In genomic region chr9:113432601-113433179, GRCm38 (mm10) we compare ENCODE assay signal across 24 mouse cellular contexts.
DNase-seq lines count a peak whose midpoint lies in the region; ATAC-seq lines count a peak whose summit lies in the region.
"Had no signal": no experiment of that assay in that cellular context is flagged by ENCODE, and none has a peak within 500 bp of the region (broad histone marks: within the 10 kb centered on the region; RNA-seq: fewer than 3 reads in every experiment).

No protein-coding gene starts in this region.

- H3K27ac ChIP-seq in forebrain, embryonic 15.5 days (replicated peaks): peak overlapping the region; percentile 60
- no peak overlapping the region for H3K27ac ChIP-seq in forebrain, embryonic 12.5 days
- no peak overlapping the region for H3K27ac ChIP-seq in midbrain, embryonic 11.5 days (ENCODE audit: low read depth, low read length)
- no peak overlapping the region for H3K27ac ChIP-seq in midbrain, embryonic 15.5 days
- H3K27ac ChIP-seq: embryonic facial prominence, embryonic 15.5 days; heart, embryonic 13.5 days; kidney, embryonic 15.5 days had no signal

- no peak overlapping the region for H3K4me2 ChIP-seq in forebrain, embryonic 15.5 days (replicated peaks)
- no peak overlapping the region for H3K4me2 ChIP-seq in forebrain, embryonic 12.5 days
- H3K4me2 ChIP-seq in midbrain, embryonic 11.5 days: no peak overlapping the region
- no peak overlapping the region for H3K4me2 ChIP-seq in midbrain, embryonic 15.5 days
- H3K4me2 ChIP-seq: embryonic facial prominence, embryonic 15.5 days; heart, embryonic 13.5 days; kidney, embryonic 15.5 days had no signal

- no peak overlapping the region for H3K4me3 ChIP-seq in forebrain, embryonic 15.5 days
- no peak overlapping the region for H3K4me3 ChIP-seq in forebrain, embryonic 12.5 days (replicated peaks)
- no peak overlapping the region for H3K4me3 ChIP-seq in midbrain, embryonic 11.5 days (ENCODE audit: low read depth, low read length)
- no peak overlapping the region for H3K4me3 ChIP-seq in midbrain, embryonic 15.5 days
- H3K4me3 ChIP-seq: embryonic facial prominence, embryonic 15.5 days; heart, embryonic 13.5 days; kidney, embryonic 15.5 days; megakaryocyte, embryonic 14.5 days had no signal

- no peaks in the 10 kb centered on the region for H3K9me3 ChIP-seq in forebrain, embryonic 15.5 days
- no peaks in the 10 kb centered on the region for H3K9me3 ChIP-seq in forebrain, embryonic 12.5 days
- no peaks in the 10 kb centered on the region for H3K9me3 ChIP-seq in midbrain, embryonic 11.5 days (ENCODE audit: control insufficient read depth, low read length)
- no peaks in the 10 kb centered on the region for H3K9me3 ChIP-seq in midbrain, embryonic 15.5 days
- H3K9me3 ChIP-seq: embryonic facial prominence, embryonic 15.5 days; kidney, embryonic 15.5 days had no signal

- H3K36me3 ChIP-seq in forebrain, embryonic 15.5 days: no peaks in the 10 kb centered on the region
- no peaks in the 10 kb centered on the region for H3K36me3 ChIP-seq in forebrain, embryonic 12.5 days (replicated peaks)
- no peaks in the 10 kb centered on the region for H3K36me3 ChIP-seq in midbrain, embryonic 11.5 days (ENCODE audit: control insufficient read depth, insufficient read depth, low read length)
- no peaks in the 10 kb centered on the region for H3K36me3 ChIP-seq in midbrain, embryonic 15.5 days (replicated peaks)
- H3K36me3 ChIP-seq: embryonic facial prominence, embryonic 15.5 days; heart, embryonic 13.5 days; kidney, embryonic 15.5 days had no signal

- WGBS in forebrain, embryonic 15.5 days: 77% methylated on average over 9 of the region's 9 CpGs
- 85% methylated on average over 9 of the region's 9 CpGs for WGBS in forebrain, embryonic 12.5 days
- 89% methylated on average over 9 of the region's 9 CpGs for WGBS in midbrain, embryonic 11.5 days
- WGBS in midbrain, embryonic 15.5 days: 86% methylated on average over 9 of the region's 9 CpGs

- H3K27me3 ChIP-seq in forebrain, embryonic 15.5 days: no peaks in the 10 kb centered on the region
- H3K27me3 ChIP-seq in forebrain, embryonic 12.5 days: no peaks in the 10 kb centered on the region
- H3K27me3 ChIP-seq in midbrain, embryonic 11.5 days (ENCODE audit: control insufficient read depth, insufficient read depth, low read length): no peaks in the 10 kb centered on the region
- H3K27me3 ChIP-seq in midbrain, embryonic 15.5 days (replicated peaks): no peaks in the 10 kb centered on the region
- H3K27me3 ChIP-seq: CH12.LX; embryonic facial prominence, embryonic 15.5 days; heart, embryonic 13.5 days; kidney, embryonic 15.5 days; megakaryocyte, embryonic 14.5 days had no signal

- no peaks in the 10 kb centered on the region for H3K4me1 ChIP-seq in forebrain, embryonic 15.5 days
- no peaks in the 10 kb centered on the region for H3K4me1 ChIP-seq in forebrain, embryonic 12.5 days
- H3K4me1 ChIP-seq in midbrain, embryonic 11.5 days (ENCODE audit: control insufficient read depth, insufficient read depth, low read length): no peaks in the 10 kb centered on the region
- H3K4me1 ChIP-seq in midbrain, embryonic 15.5 days: no peaks in the 10 kb centered on the region
- H3K4me1 ChIP-seq: embryonic facial prominence, embryonic 15.5 days; heart, embryonic 13.5 days; kidney, embryonic 15.5 days; megakaryocyte, embryonic 14.5 days had no signal

- no peak overlapping the region for H3K9ac ChIP-seq in forebrain, embryonic 15.5 days (replicated peaks)
- no peak overlapping the region for H3K9ac ChIP-seq in forebrain, embryonic 12.5 days
- no peak overlapping the region for H3K9ac ChIP-seq in midbrain, embryonic 11.5 days (ENCODE audit: low read length)
- no peak overlapping the region for H3K9ac ChIP-seq in midbrain, embryonic 15.5 days
- H3K9ac ChIP-seq: embryonic facial prominence, embryonic 15.5 days; heart, embryonic 13.5 days; kidney, embryonic 15.5 days; liver, postnatal 0 days had no signal

- peak; percentile 51 for DNase-seq in midbrain, embryonic 11.5 days (ENCODE audit: low spot score, missing footprints)
- DNase-seq in cerebellum, postnatal 10 days: peak; percentile 61 to 72
- DNase-seq in gastrocnemius, postnatal 25 days: no peak
- DNase-seq in adrenal gland, postnatal 25 days: no peak
- DNase-seq: adrenal gland, postnatal 36 days; gastrocnemius, postnatal 10 days; heart, adult 18-20 months; heart, postnatal 36 days; left cerebral cortex, postnatal 4 days; liver, postnatal 0 days; lung, postnatal 14 days; right cerebral cortex, postnatal 25 days; thymus, adult 18-20 months had no signal

- ATAC-seq in forebrain, embryonic 15.5 days (replicated peaks): no peak
- no peak for ATAC-seq in forebrain, embryonic 12.5 days (ENCODE audit: low FRiP score)
- ATAC-seq in midbrain, embryonic 11.5 days (ENCODE audit: low FRiP score): no peak
- ATAC-seq in midbrain, embryonic 15.5 days (replicated peaks): no peak
- ATAC-seq: hindbrain, embryonic 16.5 days; intestine, embryonic 16.5 days; liver, postnatal 0 days; midbrain, embryonic 16.5 days had no signal

Comparison
In these comparisons a context has a peak if more than half of its experiments do, and no peak if none do; other contexts are left out.
1. DNase-seq: peak in midbrain, embryonic 11.5 days (single experiment) and cerebellum, postnatal 10 days (2 of 2); none in gastrocnemius, postnatal 25 days (single experiment) and adrenal gland, postnatal 25 days (single experiment).